Mouse (Mus musculus) retina, postnatal 1 day (tissue): Measurements from ENCODE around the gene Gm20388.
"Not testable (repeated sequence)": the region's sequence is repeated elsewhere in the genome, so short reads cannot be mapped to it uniquely, and the experiment has no call there.

Experiments
- DNase-seq: peaks from one replicate; pipeline ENCODE4 v3.0.0-alpha.2; 2012

The Gm20388 gene

GRCm38 (mm10) chr8:123899366-123899765 lies 3988.7 kb downstream of the Gm20388 start:
- no peak for DNase-seq

- no peak for DNase-seq
Measured at GRCm38 (mm10) chr8:123902653-123903052, 3992.0 kb downstream of the Gm20388 start.

DNA sequence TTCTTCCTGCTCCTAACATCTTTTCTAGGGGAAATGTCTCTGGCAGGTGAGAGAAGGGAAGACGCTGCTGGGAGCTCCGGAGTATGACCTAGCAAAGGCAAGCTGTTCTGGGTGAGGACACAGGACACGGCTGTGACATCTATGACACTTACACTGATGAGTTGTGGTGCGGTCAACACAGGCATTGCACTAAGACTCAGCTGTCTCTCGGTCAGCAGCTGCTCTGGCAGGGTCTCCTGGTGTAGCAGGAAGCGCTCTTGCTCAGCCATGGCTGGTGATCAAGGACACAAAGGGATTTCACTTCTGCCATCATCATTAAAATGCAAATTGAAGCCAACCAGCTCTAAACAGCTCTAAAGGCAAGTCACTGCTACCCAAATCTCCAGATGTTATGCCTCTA lies 3997.0 kb downstream of the Gm20388 start:
- DNase-seq, result no peak

GRCm38 (mm10) chr8:123912265-123912664 lies 4001.6 kb downstream of the Gm20388 start:
- no peak for DNase-seq

DNA sequence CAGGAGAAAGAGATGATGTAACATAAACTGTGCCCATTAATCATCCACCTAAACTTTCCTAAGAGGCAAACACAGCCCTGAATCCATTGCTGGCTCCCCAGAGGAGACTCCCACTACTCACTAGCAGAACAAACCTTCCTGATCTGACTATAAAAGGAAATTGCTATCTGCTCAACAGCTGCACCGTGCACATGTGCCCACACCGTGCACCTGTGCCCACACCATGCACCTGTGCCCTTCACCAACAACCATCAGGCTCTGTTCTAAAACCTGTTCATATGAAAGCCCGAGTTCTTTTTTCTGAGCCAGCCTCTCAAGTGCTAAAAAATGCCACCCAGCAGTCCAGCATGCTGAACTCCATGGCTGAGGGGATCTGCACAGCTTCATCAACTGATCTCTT lies 4004.0 kb downstream of the Gm20388 start:
- no peak for DNase-seq

DNA sequence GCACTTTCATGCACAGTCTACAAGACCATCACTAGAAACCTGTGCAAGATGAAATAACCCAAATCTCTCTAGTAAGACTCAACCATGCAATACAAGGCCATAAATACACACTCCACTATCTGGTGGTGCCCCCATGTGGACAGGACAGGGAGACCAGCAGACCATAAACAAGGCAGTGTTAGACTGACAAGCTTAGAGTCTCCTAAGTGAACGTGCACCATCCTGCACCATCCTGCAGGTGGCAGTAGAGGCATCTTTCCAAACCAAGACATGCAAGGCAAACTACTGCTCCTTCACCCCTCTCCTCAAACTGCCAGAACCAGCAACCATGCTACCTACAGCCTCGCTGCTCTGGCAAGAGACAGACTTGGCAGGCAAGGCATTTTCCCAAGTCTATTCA lies 4014.1 kb downstream of the Gm20388 start:
- peak; percentile 92 for DNase-seq

DNA sequence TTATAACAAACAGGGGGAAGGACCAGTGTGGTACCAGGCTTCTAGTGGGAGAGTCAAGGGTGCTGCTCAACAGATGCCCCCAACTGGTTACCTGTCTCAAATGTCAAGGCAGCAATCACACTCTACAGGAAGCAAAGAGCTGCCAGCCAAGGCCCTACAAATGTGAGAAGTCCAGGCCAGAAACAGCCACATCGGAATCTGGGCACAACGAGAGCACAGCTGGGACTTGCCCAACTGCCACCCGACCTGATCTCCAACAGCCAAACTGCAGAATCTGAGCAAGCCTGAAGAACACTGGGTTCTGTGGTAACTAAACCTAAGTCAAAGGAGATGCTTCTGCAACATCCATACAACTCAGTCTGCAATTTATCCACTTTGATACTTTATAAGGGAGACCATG lies 4015.0 kb downstream of the Gm20388 start:
- no peak for DNase-seq

DNA sequence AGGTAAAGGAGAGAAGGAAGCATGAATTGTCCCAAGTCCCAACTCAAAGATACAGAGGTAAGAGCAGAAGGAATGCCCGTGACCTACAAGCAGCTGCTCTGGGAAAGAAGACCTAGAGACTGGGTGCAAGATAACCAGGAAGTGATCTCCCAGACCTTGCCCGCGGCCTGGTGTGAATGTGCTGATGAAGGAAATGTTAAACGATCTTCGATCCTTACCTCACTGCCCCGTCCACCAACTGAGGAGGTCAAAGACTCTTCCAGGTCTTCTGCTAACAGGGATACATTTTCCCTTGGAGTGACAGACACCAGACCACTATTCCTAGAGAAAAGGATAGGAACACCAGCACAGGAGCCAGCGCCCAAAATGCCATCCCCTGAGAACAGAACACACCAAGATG lies 4018.4 kb downstream of the Gm20388 start:
- no peak for DNase-seq

DNA sequence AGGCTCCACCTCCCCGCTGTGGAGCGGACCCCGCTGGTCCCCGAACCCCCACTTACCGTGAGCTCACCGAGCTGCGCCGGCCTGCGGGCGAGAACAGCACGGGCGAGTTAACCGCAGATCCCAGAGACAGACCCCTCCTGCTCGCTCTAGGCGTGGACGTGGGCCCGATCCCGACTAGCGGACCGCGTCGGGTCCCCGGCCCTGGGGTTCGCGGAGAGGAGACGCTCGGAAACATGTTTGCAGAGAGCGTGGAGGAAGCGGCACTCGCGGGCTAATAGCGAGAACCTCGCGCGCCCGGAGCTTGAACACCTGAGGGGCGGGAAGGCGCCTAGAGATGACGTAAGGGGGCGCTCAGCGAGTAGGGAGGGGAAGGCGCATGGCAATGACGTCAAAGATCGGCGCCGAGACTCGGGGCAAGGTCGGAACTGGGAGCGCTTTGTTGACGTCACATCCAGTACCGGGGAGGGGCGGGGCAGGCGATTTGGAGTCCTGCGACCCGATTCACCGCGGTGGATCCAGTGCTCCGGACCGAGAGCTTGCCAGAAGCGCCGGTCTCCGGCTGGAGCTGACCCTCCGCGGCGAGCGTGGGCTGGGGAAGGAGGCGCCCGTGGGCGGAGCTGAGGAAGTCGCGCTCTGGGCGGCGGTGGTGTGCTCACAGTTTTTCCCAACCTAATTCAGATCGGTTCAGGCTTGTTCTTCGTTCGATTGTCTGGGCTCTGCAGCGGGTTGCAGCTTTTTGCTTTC lies 4038.5 kb downstream of the Gm20388 start, which contains the start of gene Nup133:
Gene Nup133, minus strand, starts transcription at position 324 of the 744 bp plus-strand sequence.
- peak; percentile 99 for DNase-seq

DNA sequence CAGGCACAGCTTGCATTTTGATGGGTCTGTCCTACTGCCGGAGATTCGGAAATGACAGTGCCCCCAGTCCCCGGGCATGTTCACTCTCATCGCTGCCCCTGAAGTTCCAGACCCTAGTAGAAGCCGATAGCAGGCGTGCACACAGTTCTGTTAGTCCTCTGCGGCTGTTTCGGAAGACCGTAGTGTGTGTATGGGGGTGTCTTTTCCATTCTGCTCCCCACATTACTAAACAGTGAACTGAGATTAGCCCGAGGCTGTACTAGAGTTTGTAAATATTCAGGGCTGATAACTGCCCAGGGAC lies 4039.0 kb downstream of the Gm20388 start:
- DNase-seq, result no peak

GRCm38 (mm10) chr8:123950077-123950802 lies 4039.6 kb downstream of the Gm20388 start:
- peak; percentile 74 for DNase-seq

- DNase-seq, result no peak
Measured at GRCm38 (mm10) chr8:123953686-123954085, 4043.0 kb downstream of the Gm20388 start.

DNA sequence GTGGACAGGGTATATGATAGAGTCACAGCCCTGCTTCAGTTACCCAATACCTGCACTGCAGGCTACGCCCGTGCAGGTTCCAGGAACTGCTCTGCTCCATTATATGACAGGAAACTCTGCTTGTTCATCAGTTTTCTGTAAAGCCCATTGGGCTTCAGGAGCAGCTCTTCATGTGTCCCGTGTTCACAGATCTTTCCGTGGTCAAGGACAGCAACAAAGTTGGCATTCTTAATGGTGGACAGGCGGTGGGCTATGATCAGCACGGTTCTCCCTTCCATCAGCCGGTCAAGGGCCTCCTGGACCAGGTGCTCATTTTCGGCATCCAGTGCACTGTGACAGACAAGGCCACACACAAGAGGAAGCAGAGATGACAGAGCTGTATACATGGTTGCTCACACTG lies 4043.6 kb downstream of the Gm20388 start:
- no peak for DNase-seq

DNA sequence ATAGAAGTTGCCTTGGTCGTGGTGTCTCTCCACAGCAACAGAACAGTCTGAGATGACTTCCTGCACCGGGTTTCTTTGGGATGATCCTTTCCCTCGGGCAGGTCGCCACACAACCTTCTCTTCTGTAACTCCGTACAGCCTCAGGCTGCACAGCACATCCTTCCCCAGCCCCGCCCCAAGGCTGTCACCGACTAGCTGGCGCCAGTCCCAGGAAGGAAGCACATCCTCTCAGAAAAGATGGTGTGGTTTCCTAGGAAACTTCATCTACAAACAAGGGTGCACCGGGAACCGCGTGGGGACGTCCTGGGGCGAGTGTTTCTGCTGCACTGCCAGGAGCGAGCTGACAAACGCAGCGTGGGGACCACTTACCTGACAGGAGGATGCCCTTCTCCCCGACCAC lies 4047.5 kb downstream of the Gm20388 start:
- no peak for DNase-seq

- no peak for DNase-seq
Measured at GRCm38 (mm10) chr8:123959473-123959872, 4048.8 kb downstream of the Gm20388 start.

- no peak for DNase-seq
Measured at GRCm38 (mm10) chr8:123960056-123960455, 4049.4 kb downstream of the Gm20388 start.

DNA sequence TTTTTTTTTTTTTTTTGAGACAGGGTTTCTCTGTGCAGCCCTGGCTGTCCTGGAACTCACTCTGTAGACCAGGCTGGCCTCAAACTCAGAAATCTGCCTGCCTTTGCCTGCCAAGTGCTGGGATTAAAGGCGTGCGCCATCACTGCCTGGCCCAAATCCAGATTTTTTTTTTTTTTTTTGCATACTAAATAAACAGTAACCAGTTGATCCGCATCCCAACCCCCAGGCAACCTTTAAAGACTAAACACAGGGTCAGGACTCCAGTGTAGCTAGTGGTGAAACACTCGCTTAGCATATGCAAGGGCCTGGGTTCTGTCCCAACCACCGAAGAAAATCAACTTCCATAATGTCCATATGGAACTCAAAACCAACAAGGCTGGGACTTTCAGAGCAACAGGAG lies 4049.9 kb downstream of the Gm20388 start:
- not testable (repeated sequence) for DNase-seq

DNA sequence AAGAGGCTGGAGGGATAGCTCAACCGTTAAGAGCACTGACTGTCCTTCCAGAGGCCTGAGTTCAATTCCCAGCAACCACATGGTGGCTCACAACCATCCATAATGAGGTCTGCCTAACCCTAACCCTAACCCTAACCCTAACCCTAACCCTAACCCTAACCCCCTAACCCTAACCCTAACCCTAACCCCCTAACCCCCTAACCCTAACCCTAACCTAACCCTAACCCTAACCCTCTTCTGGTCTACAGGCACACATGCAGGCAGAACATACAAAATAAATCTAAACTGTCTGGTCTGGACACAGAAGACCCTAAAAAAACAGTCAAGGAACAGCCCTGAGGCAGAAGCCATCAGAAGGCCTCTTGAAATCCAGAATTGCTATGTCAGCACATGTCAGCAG lies 4050.7 kb downstream of the Gm20388 start:
- DNase-seq, result no peak

GRCm38 (mm10) chr8:123966896-123967295 lies 4056.3 kb downstream of the Gm20388 start:
- DNase-seq, result peak; percentile 52

DNA sequence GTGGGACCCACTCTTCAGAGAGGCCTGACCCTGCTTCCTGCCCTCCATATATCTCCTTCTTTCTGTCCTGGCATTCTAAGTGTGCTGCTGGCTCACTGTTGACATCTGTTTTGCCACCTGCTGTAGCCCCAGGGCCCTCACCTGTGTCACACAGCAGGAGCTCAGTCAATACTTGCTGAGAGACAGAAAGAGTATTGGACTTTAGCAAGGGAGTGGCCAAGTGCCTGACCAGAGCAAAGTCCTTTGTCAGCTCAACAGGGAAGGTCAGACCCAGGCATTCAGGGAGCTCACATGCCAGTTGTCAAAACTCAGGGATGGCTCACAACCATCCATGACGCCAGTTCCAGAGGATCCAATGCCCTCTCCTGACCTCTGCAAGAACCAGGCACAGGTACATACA lies 4062.9 kb downstream of the Gm20388 start:
- DNase-seq, result no peak

DNA sequence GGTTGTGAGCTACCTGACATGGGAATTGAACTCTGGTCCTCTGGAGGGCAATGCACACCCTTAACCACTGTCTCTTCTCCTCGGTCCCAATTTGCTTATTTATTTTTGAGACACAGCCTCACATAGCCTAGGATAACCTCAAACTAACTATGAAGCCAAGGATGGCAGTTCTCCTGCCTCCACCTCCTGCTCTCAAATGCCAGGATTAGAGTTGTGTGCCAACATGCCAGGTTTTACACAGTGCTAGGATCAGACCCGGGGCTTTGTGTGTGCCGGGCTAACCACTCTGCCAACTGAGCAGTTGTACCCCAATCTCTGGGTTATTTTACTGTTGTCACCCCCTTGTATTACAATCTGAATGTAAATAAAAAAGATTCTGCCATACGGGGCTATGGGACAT lies 4066.9 kb downstream of the Gm20388 start:
- no peak for DNase-seq

GRCm38 (mm10) chr8:123978166-123978838 lies 4067.7 kb downstream of the Gm20388 start:
- no peak for DNase-seq

DNA sequence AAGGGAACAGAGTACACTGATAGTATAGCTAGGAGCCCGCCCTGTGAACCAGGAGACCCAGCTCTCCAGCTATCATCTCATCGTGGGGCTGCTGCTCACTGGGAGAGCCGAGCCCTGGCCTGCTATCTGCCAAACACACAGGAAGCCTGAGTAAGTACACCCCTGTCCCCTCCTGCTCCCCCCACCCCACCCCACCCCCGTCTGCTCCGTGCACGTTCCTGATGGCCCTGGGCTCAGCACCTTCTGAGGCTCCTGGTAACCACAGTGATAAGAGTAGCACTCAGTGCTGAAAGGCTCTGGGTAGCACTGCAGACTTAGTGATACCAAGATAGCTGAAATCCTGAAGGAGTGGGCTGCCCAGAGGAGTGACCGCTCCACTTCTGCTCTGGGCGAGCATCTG lies 4068.3 kb downstream of the Gm20388 start:
- DNase-seq, result no peak

- DNase-seq, result no peak
Measured at GRCm38 (mm10) chr8:123980239-123980638, 4069.6 kb downstream of the Gm20388 start.
